Mouse (Mus musculus): ENCODE results near the gene Pdap1.
"Not testable (repeated sequence)": the region's sequence is repeated elsewhere in the genome, so short reads cannot be mapped to it uniquely, and the experiment has no call there.

Gene Pdap1

GRCm38 (mm10) chr5:145139571-145140519, at the start of gene Pdap1, which contains the start of gene Bud31:
Pdap1 (minus strand) TSS chr5:145140238.
Bud31 (plus strand) TSS chr5:145140362.
- peak; percentile 96 for DNase-seq

GRCm38 (mm10) chr5:145189416-145189815, 49.4 kb upstream of the Pdap1 start:
- DNase-seq, result no peak

GRCm38 (mm10) chr5:145185244-145185643, 45.2 kb upstream of the Pdap1 start:
- no peak for DNase-seq

GRCm38 (mm10) chr5:145178461-145178980, 38.5 kb upstream of the Pdap1 start:
- peak; percentile 29 for DNase-seq

GRCm38 (mm10) chr5:145167306-145167661, 27.2 kb upstream of the Pdap1 start:
- no peak for DNase-seq

- peak; percentile 100 for DNase-seq
Observed at GRCm38 (mm10) chr5:145166536-145167305, 26.7 kb upstream of the Pdap1 start, which contains the start of the genes Ptcd1 and Cpsf4. Ptcd1 (minus strand) TSS chr5:145167108. Cpsf4 (plus strand) TSS chr5:145167213.

- no peak for DNase-seq
Observed at GRCm38 (mm10) chr5:145165184-145165583, 25.1 kb upstream of the Pdap1 start.

- DNase-seq, result no peak
Observed at GRCm38 (mm10) chr5:145164710-145165109, 24.7 kb upstream of the Pdap1 start.

GRCm38 (mm10) chr5:145161361-145161760, 21.3 kb upstream of the Pdap1 start:
- DNase-seq, result no peak

GRCm38 (mm10) chr5:145152690-145153089, 12.7 kb upstream of the Pdap1 start:
- no peak for DNase-seq

GRCm38 (mm10) chr5:145149294-145149693, 9.3 kb upstream of the Pdap1 start:
- no peak for DNase-seq

GRCm38 (mm10) chr5:145147748-145148147, 7.7 kb upstream of the Pdap1 start:
- no peak for DNase-seq

GRCm38 (mm10) chr5:145140611-145141010, 573 bp upstream of the Pdap1 start:
- no peak for DNase-seq

- no peak for DNase-seq
Observed at GRCm38 (mm10) chr5:145138836-145139235, 1.2 kb downstream of the Pdap1 start.

- DNase-seq, result not testable (repeated sequence)
Observed at GRCm38 (mm10) chr5:145133275-145133674, 6.8 kb downstream of the Pdap1 start.

GRCm38 (mm10) chr5:145130995-145131394, 9.0 kb downstream of the Pdap1 start:
- no peak for DNase-seq

- DNase-seq, result no peak
Observed at GRCm38 (mm10) chr5:145130191-145130590, 9.8 kb downstream of the Pdap1 start.

GRCm38 (mm10) chr5:145129773-145130172, 10.3 kb downstream of the Pdap1 start:
- not testable (repeated sequence) for DNase-seq

GRCm38 (mm10) chr5:145129124-145129523, 10.9 kb downstream of the Pdap1 start:
- no peak for DNase-seq

- no peak for DNase-seq
Observed at GRCm38 (mm10) chr5:145126580-145126979, 13.5 kb downstream of the Pdap1 start.

- DNase-seq, result no peak
Observed at GRCm38 (mm10) chr5:145123396-145123795, 16.6 kb downstream of the Pdap1 start.

- no peak for DNase-seq
Observed at GRCm38 (mm10) chr5:145120921-145121320, 19.1 kb downstream of the Pdap1 start.

- DNase-seq, result peak; percentile 40
Observed at GRCm38 (mm10) chr5:145119385-145119784, 20.7 kb downstream of the Pdap1 start.
